Comparison of ENCODE assay signal across 8 mouse cellular contexts in genomic region chr5:104432886-104433285, GRCm38 (mm10). TPM values are rescaled to one million over a fixed set of nuclear protein-coding genes. Genes with fewer than 3 reads are reported as not detected.
DNase-seq lines count a peak whose midpoint lies in the region; ATAC-seq and TF ChIP-seq lines count a peak whose summit lies in the region.

No protein-coding gene starts in this region.

- H3K9ac ChIP-seq in hindbrain, embryonic 11.5 days (ENCODE audit: low read depth, low read length) = no peak overlapping the region
- no peak overlapping the region for H3K9ac ChIP-seq in hindbrain, embryonic 14.5 days
- H3K9ac ChIP-seq in ES-Bruce4 (ENCODE audit: low read depth, poor library complexity, severe bottlenecking) = 0 out of 2 replicates have a peak overlapping the region, but pooled peaks have one; percentile 5
- no peak overlapping the region for H3K9ac ChIP-seq in neural tube, embryonic 11.5 days (ENCODE audit: low read length)
- no peak overlapping the region for H3K9ac ChIP-seq in midbrain, embryonic 13.5 days (replicated peaks)

- no peak for TF ChIP-seq EP300 in ES-Bruce4 (IDR thresholded peaks at IDR 0.05; ENCODE audit: insufficient read depth, low read depth, low read length)

- DNase-seq in hindbrain, embryonic 11.5 days (ENCODE audit: low spot score) = peak; percentile 22
- no peak for DNase-seq in hindbrain, embryonic 14.5 days (ENCODE audit: low spot score)
- DNase-seq in kidney, postnatal 14 days = peak; percentile 68
- DNase-seq in neural tube, embryonic 11.5 days (ENCODE audit: low spot score) = peak; percentile 14
- no peak for DNase-seq in natural killer cell, adult 2 months (ENCODE audit: low spot score in 2 of 2)

- peak; percentile 16 for TF ChIP-seq CTCF in ES-Bruce4 (IDR thresholded peaks at IDR 0.05; ENCODE audit: low read depth, low read length)
- peak; percentile 26; the same call in 1 of the 2 replicates for TF ChIP-seq CTCF in cortical plate, adult 2 months (IDR thresholded peaks at IDR 0.05; ENCODE audit: extremely low read depth, insufficient read depth, low read length)

- no peaks in the 10 kb centered on the region for H3K4me1 ChIP-seq in hindbrain, embryonic 11.5 days (replicated peaks; ENCODE audit: control insufficient read depth, insufficient read depth, low read length)
- H3K4me1 ChIP-seq in hindbrain, embryonic 14.5 days (replicated peaks; ENCODE audit: control insufficient read depth, insufficient read depth, low read length) = no peaks in the 10 kb centered on the region
- H3K4me1 ChIP-seq in ES-Bruce4 (ENCODE audit: control insufficient read depth, insufficient read depth, low read length) = peaks cover 3% of the 10 kb centered on the region
- H3K4me1 ChIP-seq in cortical plate, adult 2 months (ENCODE audit: control insufficient read depth, insufficient read depth, low read length) = no peaks in the 10 kb centered on the region
- no peaks in the 10 kb centered on the region for H3K4me1 ChIP-seq in neural tube, embryonic 11.5 days (ENCODE audit: control insufficient read depth, insufficient read depth, low read length)
- H3K4me1 ChIP-seq in midbrain, embryonic 13.5 days (replicated peaks) = no peaks in the 10 kb centered on the region

- H3K36me3 ChIP-seq in hindbrain, embryonic 11.5 days (ENCODE audit: control insufficient read depth, insufficient read depth, low read length) = no peaks in the 10 kb centered on the region
- H3K36me3 ChIP-seq in hindbrain, embryonic 14.5 days (replicated peaks; ENCODE audit: control insufficient read depth, insufficient read depth) = no peaks in the 10 kb centered on the region
- peaks cover 17% of the 10 kb centered on the region for H3K36me3 ChIP-seq in ES-Bruce4 (ENCODE audit: control insufficient read depth, insufficient read depth, low read length, poor library complexity, severe bottlenecking)
- no peaks in the 10 kb centered on the region for H3K36me3 ChIP-seq in neural tube, embryonic 11.5 days (ENCODE audit: control insufficient read depth, insufficient read depth, low read length)
- H3K36me3 ChIP-seq in midbrain, embryonic 13.5 days = no peaks in the 10 kb centered on the region

- no peak overlapping the region for H3K4me3 ChIP-seq in hindbrain, embryonic 11.5 days (ENCODE audit: low read depth, low read length)
- no peak overlapping the region for H3K4me3 ChIP-seq in hindbrain, embryonic 14.5 days (replicated peaks; ENCODE audit: low read length)
- no peak overlapping the region for H3K4me3 ChIP-seq in ES-Bruce4 (ENCODE audit: low read depth, low read length)
- H3K4me3 ChIP-seq in cortical plate, adult 2 months (ENCODE audit: insufficient read depth, low read length) = no peak overlapping the region
- H3K4me3 ChIP-seq in neural tube, embryonic 11.5 days (ENCODE audit: low read depth, low read length) = no peak overlapping the region
- no peak overlapping the region for H3K4me3 ChIP-seq in midbrain, embryonic 13.5 days (replicated peaks)

- H3K4me2 ChIP-seq in hindbrain, embryonic 11.5 days (replicated peaks; ENCODE audit: low read depth, low read length) = no peak overlapping the region
- H3K4me2 ChIP-seq in hindbrain, embryonic 14.5 days (replicated peaks) = no peak overlapping the region
- H3K4me2 ChIP-seq in neural tube, embryonic 11.5 days (ENCODE audit: low read depth) = no peak overlapping the region
- H3K4me2 ChIP-seq in midbrain, embryonic 13.5 days (replicated peaks) = no peak overlapping the region

- 45% methylated on average over 12 of the region's 12 CpGs for WGBS in hindbrain, embryonic 11.5 days
- whole genome bisulfite sequencing in hindbrain, embryonic 14.5 days = 47% methylated on average over 12 of the region's 12 CpGs
- 46% methylated on average over 12 of the region's 12 CpGs for WGBS in neural tube, embryonic 11.5 days
- 51% methylated on average over 12 of the region's 12 CpGs for WGBS in midbrain, embryonic 13.5 days

- no peak for TF ChIP-seq POLR2A in ES-Bruce4 (IDR thresholded peaks at IDR 0.05; ENCODE audit: insufficient read depth, low read length)
- no peak for TF ChIP-seq POLR2A in cortical plate, adult 2 months (IDR thresholded peaks at IDR 0.05; ENCODE audit: extremely low read depth, insufficient read depth, low read length)

- no peak for ATAC-seq in hindbrain, embryonic 11.5 days (ENCODE audit: low FRiP score)
- no peak for ATAC-seq in hindbrain, embryonic 14.5 days (ENCODE audit: low FRiP score)
- no peak for ATAC-seq in neural tube, embryonic 11.5 days (ENCODE audit: insufficient read depth, low FRiP score, low TSS enrichment)
- no peak for ATAC-seq in midbrain, embryonic 13.5 days

- H3K27ac ChIP-seq in hindbrain, embryonic 11.5 days (ENCODE audit: low read depth, low read length) = no peak overlapping the region
- H3K27ac ChIP-seq in hindbrain, embryonic 14.5 days = no peak overlapping the region
- H3K27ac ChIP-seq in ES-Bruce4 (ENCODE audit: insufficient read depth, low read length) = 0 out of 2 replicates have a peak overlapping the region, but pooled peaks have one; percentile 39
- no peak overlapping the region for H3K27ac ChIP-seq in cortical plate, adult 2 months (ENCODE audit: insufficient read depth, low read length)
- H3K27ac ChIP-seq in neural tube, embryonic 11.5 days (ENCODE audit: low read depth, low read length) = no peak overlapping the region
- H3K27ac ChIP-seq in midbrain, embryonic 13.5 days = no peak overlapping the region

- no peaks in the 10 kb centered on the region for H3K27me3 ChIP-seq in hindbrain, embryonic 11.5 days (ENCODE audit: control insufficient read depth, insufficient read depth, low read length)
- no peaks in the 10 kb centered on the region for H3K27me3 ChIP-seq in hindbrain, embryonic 14.5 days (ENCODE audit: control insufficient read depth, insufficient read depth, low read length)
- no peaks in the 10 kb centered on the region for H3K27me3 ChIP-seq in ES-Bruce4 (ENCODE audit: control insufficient read depth, insufficient read depth, low read length, poor library complexity, severe bottlenecking)
- no peaks in the 10 kb centered on the region for H3K27me3 ChIP-seq in neural tube, embryonic 11.5 days (ENCODE audit: control insufficient read depth, insufficient read depth, low read length)
- H3K27me3 ChIP-seq in midbrain, embryonic 13.5 days = no peaks in the 10 kb centered on the region

- H3K9me3 ChIP-seq in hindbrain, embryonic 11.5 days (ENCODE audit: control insufficient read depth, low read length) = no peaks in the 10 kb centered on the region
- H3K9me3 ChIP-seq in hindbrain, embryonic 14.5 days (ENCODE audit: control insufficient read depth, low read length) = no peaks in the 10 kb centered on the region
- H3K9me3 ChIP-seq in ES-Bruce4 (replicated peaks; ENCODE audit: control insufficient read depth, insufficient read depth, low read length, poor library complexity, severe bottlenecking) = no peaks in the 10 kb centered on the region
- no peaks in the 10 kb centered on the region for H3K9me3 ChIP-seq in neural tube, embryonic 11.5 days (ENCODE audit: control insufficient read depth, low read length)
- H3K9me3 ChIP-seq in midbrain, embryonic 13.5 days = no peaks in the 10 kb centered on the region

RNA-seq across cellular contexts. Expression of gene Spp1, which starts 2.0 kb away (rescaled TPM):
- polyA plus RNA-seq in hindbrain, embryonic 11.5 days (2014; fragmentation: Nextera tagmentation; extraction: Ambion mirVana) = 19.4 and 19.5 TPM in 2 replicates
- 7.4 and 12.4 TPM in 2 replicates for polyA plus RNA-seq in hindbrain, embryonic 14.5 days (2014; fragmentation: Nextera tagmentation; extraction: Ambion mirVana)
- 350 and 395 TPM in 2 replicates for polyA plus RNA-seq in ES-Bruce4 (2011; ENCODE audit: insufficient read depth, insufficient read length, low read depth, missing spikeins)
- polyA plus RNA-seq in cortical plate, adult 2 months (2012; rRNA removed) = 17.0 and 18.6 TPM in 2 replicates
- 5.3 and 6.0 TPM in 2 replicates for polyA plus RNA-seq in neural tube, embryonic 11.5 days (2014; fragmentation: Nextera tagmentation; extraction: Ambion mirVana)
- polyA plus RNA-seq in midbrain, embryonic 13.5 days (2015; fragmentation: Nextera tagmentation; extraction: Ambion mirVana) = 6.1 and 6.4 TPM in 2 replicates

RNA-seq across cellular contexts. Expression of gene Pkd2, which starts 26.4 kb away (rescaled TPM):
- 12.5 and 15.1 TPM in 2 replicates for polyA plus RNA-seq in hindbrain, embryonic 11.5 days (2014; fragmentation: Nextera tagmentation; extraction: Ambion mirVana)
- 12.0 TPM in 2 replicates for polyA plus RNA-seq in hindbrain, embryonic 14.5 days (2014; fragmentation: Nextera tagmentation; extraction: Ambion mirVana)
- 21.0 and 23.8 TPM in 2 replicates for polyA plus RNA-seq in ES-Bruce4 (2011; ENCODE audit: insufficient read depth, insufficient read length, low read depth, missing spikeins)
- polyA plus RNA-seq in cortical plate, adult 2 months (2012; rRNA removed) = 28.4 and 30.2 TPM in 2 replicates
- polyA plus RNA-seq in neural tube, embryonic 11.5 days (2014; fragmentation: Nextera tagmentation; extraction: Ambion mirVana) = 14.6 and 14.7 TPM in 2 replicates
- 7.5 and 8.4 TPM in 2 replicates for polyA plus RNA-seq in midbrain, embryonic 13.5 days (2015; fragmentation: Nextera tagmentation; extraction: Ambion mirVana)

Comparison
In these comparisons a context has a peak if more than half of its experiments do, and no peak if none do; other contexts are left out.
1. DNase-seq: peak in hindbrain, embryonic 11.5 days (single experiment), kidney, postnatal 14 days (single experiment) and neural tube, embryonic 11.5 days (single experiment); none in hindbrain, embryonic 14.5 days (single experiment) and natural killer cell, adult 2 months (0 of 2).
2. RNA of gene Spp1, which starts 2.0 kb away (polyA plus RNA-seq): 350 to 395 TPM in ES-Bruce4; 19.4 to 19.5 TPM in hindbrain, embryonic 11.5 days, 17.0 to 18.6 TPM in cortical plate, adult 2 months, 7.4 to 12.4 TPM in hindbrain, embryonic 14.5 days, 6.1 to 6.4 TPM in midbrain, embryonic 13.5 days and 5.3 to 6.0 TPM in neural tube, embryonic 11.5 days; every median in the first group is over 10 times any median in the second.